Mouse (Mus musculus): ENCODE results near the gene Rsad1. TPM values are rescaled to one million over a fixed set of nuclear protein-coding genes. Genes with fewer than 3 reads are reported as not detected.

Gene Rsad1
- polyA plus RNA-seq, 1 experiment: 12.7 TPM

- 87% methylated on average over 7 of the region's 7 CpGs for WGBS
- H3K4me3 ChIP-seq (replicated peaks; ENCODE audit: extremely low read depth, low read depth, low read length): no peak overlapping the region
- no peaks in the 10 kb centered on the region for H3K4me1 ChIP-seq (ENCODE audit: control insufficient read depth, insufficient read depth, low read length)
- TF ChIP-seq POLR2A (IDR thresholded peaks at IDR 0.05; ENCODE audit: borderline replicate concordance, extremely low read depth, low read depth, low read length) (no peak), CTCF (IDR thresholded peaks at IDR 0.05; ENCODE audit: insufficient read depth, low read length) (no peak)
- no peak for DNase-seq
Observed at GRCm38 (mm10) chr11:94539761-94540160, 9.3 kb downstream of the Rsad1 start.

- DNase-seq: no peak
- WGBS: 72% methylated on average over 8 of the region's 8 CpGs
- Histone ChIP-seq H3K4me1 (ENCODE audit: control insufficient read depth, insufficient read depth, low read length) (no peaks in the 10 kb centered on the region), H3K4me3 (replicated peaks; ENCODE audit: extremely low read depth, low read depth, low read length) (no peak overlapping the region)
- no peak for TF ChIP-seq POLR2A (IDR thresholded peaks at IDR 0.05; ENCODE audit: borderline replicate concordance, extremely low read depth, low read depth, low read length)
- no peak for TF ChIP-seq CTCF (IDR thresholded peaks at IDR 0.05; ENCODE audit: insufficient read depth, low read length)
Observed at GRCm38 (mm10) chr11:94538733-94539292, 10.2 kb downstream of the Rsad1 start.

DNA sequence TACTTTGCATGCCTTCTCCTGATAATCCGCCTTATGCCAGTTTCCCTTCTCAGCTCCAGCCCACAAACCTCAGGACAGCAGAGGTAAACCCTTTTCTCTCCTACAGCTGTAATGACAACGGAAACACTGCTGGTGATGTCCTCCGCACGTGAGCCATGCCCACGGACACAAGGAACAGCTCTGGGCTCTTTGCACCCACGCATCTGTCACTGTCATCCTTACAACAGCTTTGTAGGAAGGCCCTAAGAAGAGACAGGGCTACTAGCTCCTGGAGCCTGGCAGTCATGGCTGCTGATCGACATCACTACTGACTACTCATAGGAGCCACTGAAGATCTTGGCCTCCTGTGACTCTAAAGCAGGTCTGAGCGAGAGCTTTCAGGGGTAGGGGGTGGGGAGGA lies 15.9 kb downstream of the Rsad1 start:
- H3K4me3 ChIP-seq (replicated peaks; ENCODE audit: extremely low read depth, low read depth, low read length): no peak overlapping the region
- 77% methylated on average over 8 of the region's 8 CpGs for WGBS
- H3K4me1 ChIP-seq (ENCODE audit: control insufficient read depth, insufficient read depth, low read length): no peaks in the 10 kb centered on the region
- no peak for TF ChIP-seq POLR2A (IDR thresholded peaks at IDR 0.05; ENCODE audit: borderline replicate concordance, extremely low read depth, low read depth, low read length)
- TF ChIP-seq CTCF (IDR thresholded peaks at IDR 0.05; ENCODE audit: insufficient read depth, low read length): no peak
- no peak for DNase-seq

GRCm38 (mm10) chr11:94528879-94529278 lies 20.2 kb downstream of the Rsad1 start:
- H3K4me3 ChIP-seq (replicated peaks; ENCODE audit: extremely low read depth, low read depth, low read length): no peak overlapping the region
- TF ChIP-seq POLR2A (IDR thresholded peaks at IDR 0.05; ENCODE audit: borderline replicate concordance, extremely low read depth, low read depth, low read length): no peak
- TF ChIP-seq CTCF (IDR thresholded peaks at IDR 0.05; ENCODE audit: insufficient read depth, low read length): no peak
- DNase-seq: no peak
- H3K4me1 ChIP-seq (ENCODE audit: control insufficient read depth, insufficient read depth, low read length): no peaks in the 10 kb centered on the region
- WGBS: 48% methylated on average over 3 of the region's 3 CpGs

GRCm38 (mm10) chr11:94526171-94526879 lies 22.7 kb downstream of the Rsad1 start:
- 55% methylated on average over 9 of the region's 9 CpGs for WGBS
- H3K4me1 ChIP-seq (ENCODE audit: control insufficient read depth, insufficient read depth, low read length): no peaks in the 10 kb centered on the region
- no peak for DNase-seq
- no peak overlapping the region for H3K4me3 ChIP-seq (replicated peaks; ENCODE audit: extremely low read depth, low read depth, low read length)
- TF ChIP-seq POLR2A (IDR thresholded peaks at IDR 0.05; ENCODE audit: borderline replicate concordance, extremely low read depth, low read depth, low read length) (no peak), CTCF (IDR thresholded peaks at IDR 0.05; ENCODE audit: insufficient read depth, low read length) (no peak)

DNA sequence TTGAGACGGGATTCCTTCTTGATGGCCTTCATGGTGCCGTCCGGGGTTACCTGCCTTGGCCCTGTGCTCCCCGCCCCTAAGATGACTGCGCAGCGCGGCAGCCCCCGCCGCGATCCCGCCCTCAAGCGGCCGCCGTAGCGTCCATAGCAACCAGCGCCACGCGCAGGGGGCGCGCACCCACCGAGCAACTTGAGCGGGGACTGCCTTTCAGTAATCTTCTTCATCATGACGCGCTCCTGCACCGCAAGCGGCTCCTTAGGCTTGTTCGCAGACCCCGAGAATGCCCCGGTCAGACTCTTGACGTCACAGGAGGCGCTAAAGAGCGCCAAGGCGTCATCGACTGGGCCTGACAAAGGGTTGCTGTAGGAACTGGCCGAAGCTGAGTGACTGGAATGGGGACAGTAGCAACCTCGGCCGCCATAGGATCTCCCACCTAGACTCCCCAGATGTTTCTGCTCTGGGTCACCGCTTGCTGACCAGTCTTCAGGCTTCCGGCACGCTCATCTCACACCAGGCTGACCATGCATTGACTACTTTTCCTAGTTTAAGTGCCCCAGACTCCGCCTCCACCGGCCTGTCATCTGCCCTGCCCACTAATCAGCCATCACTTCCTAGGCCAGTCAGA lies 27.7 kb downstream of the Rsad1 start, which contains the start of gene Mycbpap:
Gene Mycbpap, minus strand, starts transcription at position 524 of the 625 bp plus-strand sequence.
- TF ChIP-seq POLR2A (IDR thresholded peaks at IDR 0.05; ENCODE audit: borderline replicate concordance, extremely low read depth, low read depth, low read length) (0 out of 2 replicates have a peak, but pooled peaks have one; percentile 14), CTCF (IDR thresholded peaks at IDR 0.05; ENCODE audit: insufficient read depth, low read length) (no peak)
- peak; percentile 79 for DNase-seq
- WGBS: 3% methylated on average over 42 of the region's 42 CpGs
- H3K4me1 ChIP-seq (ENCODE audit: control insufficient read depth, insufficient read depth, low read length): no peaks in the 10 kb centered on the region; the same call in 1 of the 2 replicates
- H3K4me3 ChIP-seq (replicated peaks; ENCODE audit: extremely low read depth, low read depth, low read length): peak within 1 kb of the TSS; percentile 68

DNA sequence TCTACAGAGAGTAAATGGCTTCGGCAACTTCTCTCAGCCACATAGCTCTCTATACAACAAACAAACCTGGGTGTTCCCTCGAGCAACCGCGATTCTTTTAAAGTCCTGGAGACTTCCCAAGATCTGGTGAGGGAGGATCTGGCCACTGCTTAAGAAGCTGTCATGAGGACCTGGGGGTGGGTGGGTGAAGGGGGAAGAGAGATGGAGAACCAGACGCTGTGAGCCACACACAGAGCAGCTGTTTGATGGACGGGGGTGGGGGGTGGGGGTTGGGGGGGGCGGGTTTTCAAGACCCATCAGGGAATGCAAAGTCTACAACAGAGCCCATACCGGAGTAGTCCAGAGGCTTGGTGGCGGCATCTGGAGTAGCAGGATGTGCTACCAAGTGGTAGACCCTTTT lies 35.6 kb downstream of the Rsad1 start:
- H3K4me3 ChIP-seq (replicated peaks; ENCODE audit: extremely low read depth, low read depth, low read length): no peak overlapping the region
- TF ChIP-seq POLR2A (IDR thresholded peaks at IDR 0.05; ENCODE audit: borderline replicate concordance, extremely low read depth, low read depth, low read length) (no peak), CTCF (IDR thresholded peaks at IDR 0.05; ENCODE audit: insufficient read depth, low read length) (no peak)
- H3K4me1 ChIP-seq (ENCODE audit: control insufficient read depth, insufficient read depth, low read length): 0 out of 2 replicates have a peak, but pooled peaks cover 2% of the 10 kb centered on the region
- WGBS: 43% methylated on average over 8 of the region's 9 CpGs
- DNase-seq: no peak

GRCm38 (mm10) chr11:94508976-94509375 lies 40.1 kb downstream of the Rsad1 start:
- H3K4me3 ChIP-seq (replicated peaks; ENCODE audit: extremely low read depth, low read depth, low read length): no peak overlapping the region
- DNase-seq: no peak
- WGBS: 69% methylated on average over 10 of the region's 10 CpGs
- TF ChIP-seq CTCF (IDR thresholded peaks at IDR 0.05; ENCODE audit: insufficient read depth, low read length) (no peak), POLR2A (IDR thresholded peaks at IDR 0.05; ENCODE audit: borderline replicate concordance, extremely low read depth, low read depth, low read length) (no peak)
- H3K4me1 ChIP-seq (ENCODE audit: control insufficient read depth, insufficient read depth, low read length): 0 out of 2 replicates have a peak, but pooled peaks cover 2% of the 10 kb centered on the region

- no peak overlapping the region for H3K4me3 ChIP-seq (replicated peaks; ENCODE audit: extremely low read depth, low read depth, low read length)
- DNase-seq: no peak
- 68% methylated on average over 8 of the region's 8 CpGs for WGBS
- H3K4me1 ChIP-seq (ENCODE audit: control insufficient read depth, insufficient read depth, low read length): peaks cover 5% of the 10 kb centered on the region
- TF ChIP-seq POLR2A (IDR thresholded peaks at IDR 0.05; ENCODE audit: borderline replicate concordance, extremely low read depth, low read depth, low read length) (no peak), CTCF (IDR thresholded peaks at IDR 0.05; ENCODE audit: insufficient read depth, low read length) (no peak)
Observed at GRCm38 (mm10) chr11:94501482-94501881, 47.6 kb downstream of the Rsad1 start.
